Mouse (Mus musculus): Measurements from ENCODE around the gene Eif3k. TPM values are rescaled to one million over a fixed set of nuclear protein-coding genes. Genes with fewer than 3 reads are reported as not detected.

Gene Eif3k
- polyA plus RNA-seq, 1 experiment from 2014 or later, result 316 TPM

- Histone ChIP-seq H3K4me1 (ENCODE audit: control insufficient read depth, insufficient read depth, low read length) (peaks cover 4% of the 10 kb centered on the region; the same call in 1 of the 2 replicates), H3K9ac (replicated peaks; ENCODE audit: low read depth, low read length) (no peak overlapping the region), H3K4me3 (ENCODE audit: low read depth, low read length) (no peak overlapping the region), H3K9me3 (ENCODE audit: control insufficient read depth, low read length) (no peaks in the 10 kb centered on the region), H3K27me3 (ENCODE audit: control insufficient read depth, insufficient read depth, low read length) (no peaks in the 10 kb centered on the region), H3K4me2 (ENCODE audit: low read depth, low read length) (no peak overlapping the region), H3K36me3 (ENCODE audit: control insufficient read depth, insufficient read depth, low read length) (peaks cover 11% of the 10 kb centered on the region; the same call in 1 of the 2 replicates), H3K27ac (ENCODE audit: low read depth, low read length) (no peak overlapping the region)
- no peak for ATAC-seq (ENCODE audit: low read depth)
- 90% methylated on average over 4 of the region's 5 CpGs for WGBS
These were observed 15.5 kb downstream of the Eif3k start for GRCm38 (mm10) chr7:28966181-28966580.

DNA sequence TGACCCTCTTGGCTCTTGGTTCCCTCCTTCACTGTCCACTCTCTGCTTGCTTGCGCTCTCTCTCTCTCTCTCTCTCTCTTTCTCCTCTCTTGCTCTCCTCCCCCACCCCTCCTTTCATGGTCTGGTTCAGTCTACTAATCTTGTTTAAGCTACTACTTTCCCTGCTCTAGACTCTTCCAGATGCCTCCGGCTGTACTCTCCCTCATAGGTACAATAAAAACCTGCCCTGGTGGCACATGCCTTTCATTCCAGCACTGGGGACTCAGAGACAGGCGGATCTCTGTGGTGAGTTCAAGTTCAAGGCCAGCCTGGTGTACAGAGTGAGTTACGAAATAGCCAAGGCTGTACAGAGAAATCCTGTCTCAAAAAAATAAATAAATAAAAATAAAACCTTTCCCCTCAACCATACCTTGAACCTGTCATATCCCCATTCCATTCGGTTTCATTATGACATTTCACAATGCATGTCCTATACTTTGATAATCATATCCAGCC is 16.3 kb downstream of the Eif3k start:
- H3K4me3 ChIP-seq (ENCODE audit: low read depth, low read length), result no peak overlapping the region
- 72% methylated on average over 5 of the region's 5 CpGs for WGBS
- peaks cover 12% of the 10 kb centered on the region for H3K4me1 ChIP-seq (ENCODE audit: control insufficient read depth, insufficient read depth, low read length)
- H3K36me3 ChIP-seq (ENCODE audit: control insufficient read depth, insufficient read depth, low read length), result peaks cover 7% of the 10 kb centered on the region; the same call in 1 of the 2 replicates
- H3K9me3 ChIP-seq (ENCODE audit: control insufficient read depth, low read length), result no peaks in the 10 kb centered on the region
- no peak overlapping the region for H3K27ac ChIP-seq (ENCODE audit: low read depth, low read length)
- no peaks in the 10 kb centered on the region for H3K27me3 ChIP-seq (ENCODE audit: control insufficient read depth, insufficient read depth, low read length)
- ATAC-seq (ENCODE audit: low read depth), result no peak
- H3K9ac ChIP-seq (replicated peaks; ENCODE audit: low read depth, low read length), result no peak overlapping the region
- no peak overlapping the region for H3K4me2 ChIP-seq (ENCODE audit: low read depth, low read length)

DNA sequence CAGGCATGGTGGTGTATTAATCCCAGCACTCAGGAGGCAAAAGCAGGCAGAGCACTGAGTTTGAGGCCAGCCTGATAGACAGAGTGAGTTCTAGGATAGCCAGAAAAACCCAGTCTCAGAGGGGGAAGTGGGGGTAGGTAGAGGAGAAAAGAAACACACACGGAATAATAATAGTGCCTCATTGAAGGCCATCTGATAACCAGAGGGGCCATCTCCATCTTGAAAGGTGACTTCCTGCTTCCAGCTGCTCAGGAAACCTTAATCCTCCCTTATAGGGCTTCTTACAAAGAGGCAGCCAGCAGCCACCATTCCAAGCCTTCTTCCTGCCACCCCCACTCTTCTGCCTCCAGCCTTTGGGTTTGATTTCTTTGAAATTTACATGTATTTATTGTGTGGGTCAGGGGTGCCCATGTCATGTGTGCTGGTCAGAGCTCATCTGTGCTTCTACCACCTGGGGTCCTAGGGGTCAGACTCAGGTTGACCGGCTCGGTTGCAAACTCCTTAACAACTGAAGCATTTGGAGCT is 18.2 kb downstream of the Eif3k start:
- H3K4me3 ChIP-seq (ENCODE audit: low read depth, low read length), result no peak overlapping the region
- no peak overlapping the region for H3K9ac ChIP-seq (replicated peaks; ENCODE audit: low read depth, low read length)
- H3K4me2 ChIP-seq (ENCODE audit: low read depth, low read length), result no peak overlapping the region
- H3K27me3 ChIP-seq (ENCODE audit: control insufficient read depth, insufficient read depth, low read length), result no peaks in the 10 kb centered on the region
- H3K9me3 ChIP-seq (ENCODE audit: control insufficient read depth, low read length), result no peaks in the 10 kb centered on the region
- no peak for ATAC-seq (ENCODE audit: low read depth)
- 78% methylated on average over 3 of the region's 3 CpGs for WGBS
- H3K4me1 ChIP-seq (ENCODE audit: control insufficient read depth, insufficient read depth, low read length), result peaks cover 30% of the 10 kb centered on the region
- H3K36me3 ChIP-seq (ENCODE audit: control insufficient read depth, insufficient read depth, low read length), result no peaks in the 10 kb centered on the region
- peak overlapping the region; percentile 79; the same call in 1 of the 2 replicates for H3K27ac ChIP-seq (ENCODE audit: low read depth, low read length)

- Histone ChIP-seq H3K27ac (ENCODE audit: low read depth, low read length) (peak within 1 kb of the TSS; percentile 79), H3K4me3 (ENCODE audit: low read depth, low read length) (peak within 1 kb of the TSS; percentile 87), H3K9ac (replicated peaks; ENCODE audit: low read depth, low read length) (peak within 1 kb of the TSS; percentile 89), H3K4me2 (ENCODE audit: low read depth, low read length) (peak within 1 kb of the TSS; percentile 63), H3K9me3 (ENCODE audit: control insufficient read depth, low read length) (no peaks in the 10 kb centered on the region), H3K27me3 (ENCODE audit: control insufficient read depth, insufficient read depth, low read length) (no peaks in the 10 kb centered on the region), H3K36me3 (ENCODE audit: control insufficient read depth, insufficient read depth, low read length) (no peaks in the 10 kb centered on the region), H3K4me1 (ENCODE audit: control insufficient read depth, insufficient read depth, low read length) (peaks cover 32% of the 10 kb centered on the region)
- ATAC-seq (ENCODE audit: low read depth), result peak; percentile 90
- 1% methylated on average over 74 of the region's 76 CpGs for WGBS
These were observed 19.6 kb downstream of the Eif3k start, which contains the start of gene Actn4 for GRCm38 (mm10) chr7:28961927-28962670. Gene Actn4 (minus strand): TSS chr7:28962340.

GRCm38 (mm10) chr7:28961584-28961926 is 20.1 kb downstream of the Eif3k start:
- Histone ChIP-seq H3K9ac (replicated peaks; ENCODE audit: low read depth, low read length) (peak overlapping the region; percentile 89), H3K27ac (ENCODE audit: low read depth, low read length) (peak overlapping the region; percentile 40), H3K36me3 (ENCODE audit: control insufficient read depth, insufficient read depth, low read length) (no peaks in the 10 kb centered on the region), H3K27me3 (ENCODE audit: control insufficient read depth, insufficient read depth, low read length) (no peaks in the 10 kb centered on the region), H3K4me2 (ENCODE audit: low read depth, low read length) (peak overlapping the region; percentile 63), H3K9me3 (ENCODE audit: control insufficient read depth, low read length) (no peaks in the 10 kb centered on the region), H3K4me3 (ENCODE audit: low read depth, low read length) (peak overlapping the region; percentile 87), H3K4me1 (ENCODE audit: control insufficient read depth, insufficient read depth, low read length) (peaks cover 32% of the 10 kb centered on the region)
- ATAC-seq (ENCODE audit: low read depth), result peak; percentile 18; the same call in 1 of the 2 replicates
- 0% methylated on average over 7 of the region's 7 CpGs for WGBS

GRCm38 (mm10) chr7:28960354-28961046 is 21.2 kb downstream of the Eif3k start:
- no peak for ATAC-seq (ENCODE audit: low read depth)
- 36% methylated on average over 9 of the region's 9 CpGs for WGBS
- Histone ChIP-seq H3K4me2 (ENCODE audit: low read depth, low read length) (peak overlapping the region; percentile 63), H3K27me3 (ENCODE audit: control insufficient read depth, insufficient read depth, low read length) (no peaks in the 10 kb centered on the region), H3K36me3 (ENCODE audit: control insufficient read depth, insufficient read depth, low read length) (no peaks in the 10 kb centered on the region), H3K9ac (replicated peaks; ENCODE audit: low read depth, low read length) (peak overlapping the region; percentile 89), H3K27ac (ENCODE audit: low read depth, low read length) (0 out of 2 replicates have a peak overlapping the region, but pooled peaks have one; percentile 34), H3K4me3 (ENCODE audit: low read depth, low read length) (peak overlapping the region; percentile 87), H3K9me3 (ENCODE audit: control insufficient read depth, low read length) (no peaks in the 10 kb centered on the region), H3K4me1 (ENCODE audit: control insufficient read depth, insufficient read depth, low read length) (peaks cover 32% of the 10 kb centered on the region)

DNA sequence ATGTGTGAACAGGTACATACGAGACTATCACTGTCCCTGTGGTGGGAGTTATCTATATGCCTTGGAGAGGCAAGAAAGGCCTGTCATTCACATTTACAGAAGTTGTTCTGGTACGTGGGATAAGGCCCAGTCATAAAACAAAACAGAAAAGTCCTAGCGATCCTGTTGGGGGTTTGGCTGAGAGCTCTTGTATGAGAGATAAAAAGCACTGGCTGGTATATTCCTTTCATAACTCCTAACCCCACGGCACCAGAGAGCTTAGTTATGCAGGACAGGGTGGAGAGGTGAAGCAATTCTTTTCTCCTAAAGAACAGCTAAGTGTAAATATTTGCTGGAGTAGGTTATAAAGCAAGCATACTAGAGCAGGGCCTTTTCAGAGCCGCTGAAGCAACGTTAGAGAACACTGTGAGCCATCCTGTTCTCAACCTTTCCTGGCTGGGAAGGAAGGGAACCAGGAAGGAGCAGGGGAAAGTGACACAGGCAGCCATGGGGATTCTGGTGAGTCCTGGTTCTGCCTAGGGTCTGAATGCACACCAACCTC is 22.1 kb downstream of the Eif3k start:
- Histone ChIP-seq H3K4me2 (ENCODE audit: low read depth, low read length) (peak overlapping the region; percentile 63), H3K36me3 (ENCODE audit: control insufficient read depth, insufficient read depth, low read length) (no peaks in the 10 kb centered on the region), H3K27me3 (ENCODE audit: control insufficient read depth, insufficient read depth, low read length) (no peaks in the 10 kb centered on the region), H3K4me3 (ENCODE audit: low read depth, low read length) (peak overlapping the region; percentile 87; the same call in 1 of the 2 replicates), H3K9ac (replicated peaks; ENCODE audit: low read depth, low read length) (peak overlapping the region; percentile 26; the same call in 1 of the 2 replicates), H3K9me3 (ENCODE audit: control insufficient read depth, low read length) (no peaks in the 10 kb centered on the region), H3K27ac (ENCODE audit: low read depth, low read length) (no peak overlapping the region), H3K4me1 (ENCODE audit: control insufficient read depth, insufficient read depth, low read length) (peaks cover 32% of the 10 kb centered on the region)
- WGBS, result 42% methylated on average over 6 of the region's 6 CpGs
- ATAC-seq (ENCODE audit: low read depth), result no peak

DNA sequence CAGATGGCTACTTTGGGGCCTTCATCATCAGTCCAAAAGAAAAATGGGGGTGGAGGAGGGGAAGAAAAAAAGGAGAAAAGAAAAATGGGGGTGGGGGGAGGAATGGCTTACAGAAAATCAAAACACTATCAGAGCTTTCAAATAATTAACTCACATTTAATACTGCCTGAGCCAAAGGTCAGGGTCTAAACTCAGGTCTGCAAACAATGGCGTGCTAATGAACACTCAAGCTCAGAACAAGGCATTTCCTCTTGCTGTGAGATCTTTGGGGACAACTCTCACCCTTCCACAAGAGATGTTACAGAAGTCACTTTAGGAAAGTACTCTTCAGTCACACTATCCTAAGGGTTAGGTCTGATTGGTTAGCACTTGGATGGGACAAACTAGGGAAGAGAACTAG is 22.9 kb downstream of the Eif3k start:
- ATAC-seq (ENCODE audit: low read depth), result no peak
- no peak overlapping the region for H3K4me2 ChIP-seq (ENCODE audit: low read depth, low read length)
- no peak overlapping the region for H3K4me3 ChIP-seq (ENCODE audit: low read depth, low read length)
- no peaks in the 10 kb centered on the region for H3K9me3 ChIP-seq (ENCODE audit: control insufficient read depth, low read length)
- no peak overlapping the region for H3K27ac ChIP-seq (ENCODE audit: low read depth, low read length)
- peaks cover 32% of the 10 kb centered on the region for H3K4me1 ChIP-seq (ENCODE audit: control insufficient read depth, insufficient read depth, low read length)
- WGBS, result 76% methylated on average over 1 of the region's 1 CpGs
- H3K9ac ChIP-seq (replicated peaks; ENCODE audit: low read depth, low read length), result no peak overlapping the region
- no peaks in the 10 kb centered on the region for H3K36me3 ChIP-seq (ENCODE audit: control insufficient read depth, insufficient read depth, low read length)
- H3K27me3 ChIP-seq (ENCODE audit: control insufficient read depth, insufficient read depth, low read length), result no peaks in the 10 kb centered on the region

Data from neural tube, embryonic 14.5 days (tissue).